Mouse (Mus musculus) bone marrow, adult 2 months (tissue): ENCODE data around the gene Atrx. TPM values are rescaled to one million over a fixed set of nuclear protein-coding genes. Genes with fewer than 3 reads are reported as not detected.
"Not testable (repeated sequence)": the region's sequence is repeated elsewhere in the genome, so short reads cannot be mapped to it uniquely, and the experiment has no call there.

Experiments used
- H3K27ac ChIP-seq: fragments of 200-500 bp; 2 replicates; pipeline ENCODE4 v1.5.1; 2012; ENCODE audit warnings: low read depth, mild to moderate bottlenecking, control low read depth, inconsistent platforms, low read length; ENCODE audit not compliant: control insufficient read depth, poor library complexity, insufficient read depth
- H3K4me1 ChIP-seq: fragments of 200-500 bp; 2 replicates; pipeline ENCODE4 v1.6.1; 2011; ENCODE audit warnings: low read length; ENCODE audit not compliant: control insufficient read depth, insufficient read depth
- H3K4me3 ChIP-seq: fragments of 200-500 bp; replicated peaks from 2 replicates; pipeline ENCODE3; 2011; ENCODE audit warnings: mild to moderate bottlenecking, low read depth, low read length, control low read depth; ENCODE audit not compliant: control insufficient read depth
- CTCF ChIP-seq: fragments of 200-500 bp; IDR thresholded peaks from 2 replicates; pipeline ENCODE4 v1.5.1; 2011; ENCODE audit warnings: low read length, control low read depth; ENCODE audit not compliant: control insufficient read depth, insufficient read depth
- POLR2A ChIP-seq: fragments of 200-500 bp; IDR thresholded peaks from 2 replicates; pipeline ENCODE4 v1.6.1; 2011; ENCODE audit warnings: low read depth, mild to moderate bottlenecking, control low read depth, low read length, borderline replicate concordance; ENCODE audit not compliant: control insufficient read depth
- WGBS: fragments of 180-500 bp; shearing (Covaris S2); methylation state at CpG from one replicate; pipeline ENCODE4 v1.1.7; 2018; 5-methylcytosine and 5-hydroxymethylcytosine counted together
- polyA plus RNA-seq: library from polyadenylated mRNA; stranded (reverse); fragments of >200 nt; gene quantifications from 2 replicates; pipeline ENCODE4 v1.2.4, GENCODE M21; 2011; ENCODE audit warnings: low replicate concordance; ENCODE audit not compliant: missing spikeins, insufficient read depth, insufficient read length

Gene Atrx
- polyA plus RNA-seq, 1 experiment: 160 TPM

DNA sequence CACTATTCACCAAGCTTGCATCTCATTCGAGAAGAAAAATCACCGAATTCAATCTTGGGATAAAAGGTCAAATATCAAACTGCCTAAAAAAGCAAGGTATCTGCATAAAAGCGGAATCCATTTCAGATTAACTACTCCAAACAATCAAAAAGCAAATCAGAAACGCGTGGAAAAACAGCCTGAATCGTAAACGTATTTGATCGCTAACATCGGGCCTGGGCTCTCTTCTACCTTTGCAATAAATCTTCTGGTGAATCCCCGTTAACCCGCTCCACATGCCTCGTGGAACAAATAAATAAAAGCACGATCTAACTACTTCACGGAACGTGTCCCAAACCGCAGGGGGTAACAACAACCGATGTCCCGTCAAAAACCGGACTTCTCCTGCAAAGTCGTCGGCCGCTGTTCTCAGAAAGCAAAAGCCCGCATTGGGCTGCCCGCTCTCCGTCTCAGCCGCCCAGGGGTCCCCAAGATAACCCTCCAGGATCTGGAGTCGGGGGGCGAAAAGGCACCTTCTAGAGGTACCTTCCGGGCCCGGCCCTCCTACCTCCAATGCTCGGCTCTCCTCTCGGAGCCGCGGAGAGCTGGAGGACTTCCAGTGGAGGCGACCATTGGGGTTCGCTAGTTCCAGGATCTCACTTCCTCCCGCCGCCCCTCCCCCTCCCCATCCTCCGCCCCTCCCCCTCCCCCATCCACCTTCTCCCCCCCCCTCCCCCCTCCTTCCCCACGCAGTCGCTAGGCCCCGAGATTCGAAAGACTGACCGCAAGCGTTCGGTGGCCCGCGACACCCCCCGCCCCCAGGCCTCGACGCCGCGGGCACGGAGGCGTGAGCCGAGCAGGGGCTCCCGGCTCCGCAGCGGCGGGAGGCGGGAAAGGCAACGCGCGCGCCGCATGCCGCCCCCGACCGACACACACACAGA, 1.0 kb downstream of the Atrx start:
- TF ChIP-seq CTCF (no peak), POLR2A (no peak)
- WGBS: 19% methylated on average over 48 of the region's 69 CpGs

DNA sequence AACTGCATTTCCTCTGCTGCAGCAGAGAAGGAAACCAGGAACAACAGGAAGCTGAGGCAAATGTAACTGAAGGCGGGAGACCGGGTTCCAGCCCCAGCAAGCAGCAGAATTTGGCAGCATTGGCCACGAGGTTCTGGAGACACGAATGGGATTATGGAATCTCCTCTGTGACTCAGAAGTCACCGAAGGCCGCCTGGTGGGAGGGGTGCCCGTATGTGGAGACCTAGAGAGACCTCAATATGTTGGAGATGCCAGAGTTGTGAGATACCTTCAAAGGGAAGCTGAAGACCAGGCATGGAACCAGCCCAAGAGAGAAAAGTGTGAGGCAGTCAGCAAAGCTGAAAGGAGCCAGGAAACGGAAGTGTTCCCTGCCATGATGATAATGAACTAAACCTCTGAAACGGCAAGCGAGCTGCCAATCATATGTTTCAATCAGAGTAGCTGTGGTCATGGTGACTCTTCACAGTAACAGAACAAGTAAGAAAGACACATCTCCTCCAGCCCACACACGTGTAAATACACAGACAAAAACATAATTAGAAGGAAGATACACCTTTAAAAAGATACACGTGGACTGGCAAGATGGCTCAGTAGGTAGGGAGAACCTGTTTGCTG, 3.0 kb downstream of the Atrx start:
- Histone ChIP-seq H3K4me3 (peak overlapping the region; percentile 14), H3K4me1 (peaks cover 1% of the 10 kb centered on the region; the same call in 1 of the 2 replicates), H3K27ac (no peak overlapping the region)
- WGBS: 24% methylated on average over 12 of the region's 12 CpGs
- no peak for TF ChIP-seq POLR2A
- TF ChIP-seq CTCF: no peak

More for the DNA sequence above, 1.0 kb downstream of the Atrx start:
- H3K4me3 ChIP-seq: peak overlapping the region; percentile 88
- H3K27ac ChIP-seq: peak overlapping the region; percentile 87
- peaks cover 1% of the 10 kb centered on the region; the same call in 1 of the 2 replicates for H3K4me1 ChIP-seq

- H3K4me3 ChIP-seq: no peak overlapping the region
- TF ChIP-seq POLR2A: no peak
- TF ChIP-seq CTCF: no peak
- peaks cover 1% of the 10 kb centered on the region; the same call in 1 of the 2 replicates for H3K4me1 ChIP-seq
- WGBS: 85% methylated on average over 5 of the region's 5 CpGs
- H3K27ac ChIP-seq: no peak overlapping the region
These were observed 4.7 kb downstream of the Atrx start for GRCm38 (mm10) chrX:105924326-105925070.

GRCm38 (mm10) chrX:105923896-105924295, 5.3 kb downstream of the Atrx start:
- Histone ChIP-seq H3K4me3 (no peak overlapping the region), H3K27ac (no peak overlapping the region), H3K4me1 (peaks cover 1% of the 10 kb centered on the region; the same call in 1 of the 2 replicates)
- TF ChIP-seq CTCF: no peak
- TF ChIP-seq POLR2A: no peak
- WGBS: no CpG with 5 or more reads among the region's 1 CpGs

GRCm38 (mm10) chrX:105922986-105923385, 6.2 kb downstream of the Atrx start:
- not testable (repeated sequence) for H3K27ac ChIP-seq, H3K4me1 ChIP-seq, H3K4me3 ChIP-seq
- WGBS: 76% methylated on average over 7 of the region's 7 CpGs

DNA sequence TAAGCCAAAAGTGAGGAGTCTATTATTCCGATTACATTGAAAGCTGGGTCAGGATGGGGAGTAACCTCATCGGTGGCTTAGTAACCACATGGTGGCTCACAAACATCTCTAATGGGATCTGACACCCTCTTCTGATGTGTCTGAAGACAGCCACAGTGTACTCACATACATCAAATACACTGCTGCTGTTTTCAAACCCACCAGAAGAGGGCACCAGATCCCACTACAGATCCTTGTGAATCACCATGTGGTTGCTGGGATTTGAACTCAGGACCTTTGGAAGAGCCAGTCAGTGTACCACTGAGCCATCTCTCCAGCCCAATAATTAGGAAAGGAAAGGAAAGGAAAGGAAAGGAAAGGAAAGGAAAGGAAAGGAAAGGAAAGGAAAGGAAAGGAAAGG, 7.8 kb downstream of the Atrx start:
- Histone ChIP-seq H3K4me1 (no peaks in the 10 kb centered on the region; the same call in 1 of the 2 replicates), H3K4me3 (no peak overlapping the region), H3K27ac (no peak overlapping the region)
- peak; percentile 20; the same call in 1 of the 2 replicates for TF ChIP-seq CTCF
- TF ChIP-seq POLR2A: no peak
- 67% methylated on average over 2 of the region's 2 CpGs for WGBS

DNA sequence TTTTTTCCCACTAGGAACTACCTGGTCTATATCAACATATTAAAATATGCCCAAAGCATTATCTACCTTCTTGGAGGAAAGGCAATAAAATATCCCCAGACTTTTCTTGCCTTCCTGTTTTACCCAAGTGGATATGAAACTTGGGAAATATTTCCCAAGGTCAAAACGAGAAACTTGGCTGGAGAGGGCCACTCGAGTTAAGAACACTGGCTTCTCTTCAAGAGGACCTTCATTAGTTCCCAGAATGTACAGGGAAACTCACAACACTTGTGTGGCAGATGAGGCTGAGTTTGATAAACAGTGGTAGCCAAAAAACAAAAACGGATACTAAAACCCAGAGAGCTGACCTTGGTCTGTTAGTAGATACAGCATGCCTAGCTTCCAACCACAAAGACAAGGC, 17.5 kb downstream of the Atrx start:
- H3K4me1 ChIP-seq: no peaks in the 10 kb centered on the region
- 39% methylated on average over 3 of the region's 3 CpGs for WGBS
- H3K4me3 ChIP-seq: no peak overlapping the region
- no peak overlapping the region for H3K27ac ChIP-seq
- TF ChIP-seq CTCF: no peak
- no peak for TF ChIP-seq POLR2A

GRCm38 (mm10) chrX:105901611-105902010, 27.6 kb downstream of the Atrx start:
- WGBS: 83% methylated on average over 1 of the region's 1 CpGs
- no peak for TF ChIP-seq POLR2A
- no peak for TF ChIP-seq CTCF
- Histone ChIP-seq H3K4me1 (no peaks in the 10 kb centered on the region), H3K27ac (no peak overlapping the region), H3K4me3 (no peak overlapping the region)
